Mouse (Mus musculus) adrenal gland, adult 18-20 months (tissue): Measurements from ENCODE around the gene Hfe2. TPM values are rescaled to one million over a fixed set of nuclear protein-coding genes. Genes with fewer than 3 reads are reported as not detected.
"Not testable (repeated sequence)": the region's sequence is repeated elsewhere in the genome, so short reads cannot be mapped to it uniquely, and the experiment has no call there.

Experiments used
- DNase-seq, 2 experiments: peaks; one replicate each; pipeline ENCODE4 v3.0.0; 2021 to 2022; ENCODE audit warnings: low spot score in 2 of 2
- long read RNA-seq, 2 experiments: library from polyadenylated mRNA; stranded (forward); transcript quantifications; one replicate each; pipeline ENCODE4 v2.0.0; 2021
- total RNA-seq, 2 experiments: library from RNA; stranded (reverse); gene quantifications; 1 replicate in 1 of 2; 2 replicates in 1 of 2; pipeline ENCODE4 v1.2.3; 2021

Hfe2 gene
- total RNA-seq: under 1 TPM in 1 of 2 experiments, not detected in 1; 0.42 TPM
- long read RNA-seq, experiment 1: 0 reads
- long read RNA-seq, experiment 2, partial matches to known transcripts: 1 of 4 reads
- long read RNA-seq, experiment 2, other reads (novel, unspliced or antisense): 2 of 4 reads

DNA sequence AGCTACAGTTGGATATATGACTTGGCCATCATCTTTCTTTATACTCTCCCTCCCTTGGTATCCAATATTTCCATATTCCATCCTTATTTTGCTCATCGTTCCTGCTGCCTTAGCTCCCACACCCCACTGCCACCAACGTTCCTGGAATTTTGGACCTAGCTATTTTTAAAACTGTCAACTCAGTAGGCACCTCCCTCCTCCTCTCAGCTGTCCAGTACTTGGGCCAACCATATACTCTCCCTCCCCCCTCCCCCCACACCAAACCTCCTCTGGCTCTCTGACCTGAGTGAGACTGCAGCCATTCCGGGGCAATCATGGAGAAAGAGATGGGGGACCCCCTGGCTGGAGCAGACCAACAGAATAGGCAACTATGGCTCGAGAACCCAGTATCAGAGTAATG, at the start of gene Hfe2:
Gene Hfe2, plus strand, starts transcription at position 259 of the 400 bp plus-strand sequence.
- no peak for DNase-seq

DNA sequence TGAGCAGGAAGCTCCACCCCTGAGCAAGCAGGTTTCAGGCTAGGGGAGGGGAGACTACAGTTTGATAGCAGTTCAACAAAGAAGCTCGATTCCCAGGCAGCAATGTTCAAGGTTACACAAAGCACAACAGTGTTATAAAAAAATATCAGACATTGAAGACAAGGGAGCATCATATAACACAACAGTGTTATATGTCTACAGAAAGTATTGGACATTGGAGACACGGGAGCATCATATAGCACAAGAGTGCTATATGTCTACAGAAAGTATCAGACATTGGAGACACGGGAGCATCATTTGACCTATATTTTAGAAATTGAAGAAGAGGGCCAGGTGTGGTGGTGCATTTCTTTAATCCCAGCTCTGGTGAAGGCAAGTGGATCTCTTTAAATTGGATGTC, 47.9 kb upstream of the Hfe2 start:
- DNase-seq: no peak

DNA sequence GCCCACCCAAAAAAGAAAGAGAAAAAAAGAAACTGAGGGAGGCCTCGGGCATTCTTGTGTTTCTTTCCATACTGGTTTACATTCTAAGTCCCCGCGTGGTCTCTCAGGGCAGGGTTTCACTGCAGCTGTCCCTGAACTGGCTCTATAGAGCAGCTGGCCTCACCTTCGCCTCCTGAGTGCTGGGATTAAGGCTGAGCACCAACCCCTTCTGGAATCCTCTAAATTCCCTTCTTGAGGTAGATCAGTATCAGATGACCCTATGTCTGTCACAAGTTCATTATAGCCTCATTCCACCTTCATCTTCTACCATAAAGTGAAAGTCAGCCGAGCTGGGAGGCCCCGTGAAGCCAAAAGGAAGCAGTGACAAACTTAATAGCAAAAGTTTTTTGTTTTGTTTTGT, 47.4 kb upstream of the Hfe2 start:
- no peak for DNase-seq

DNA sequence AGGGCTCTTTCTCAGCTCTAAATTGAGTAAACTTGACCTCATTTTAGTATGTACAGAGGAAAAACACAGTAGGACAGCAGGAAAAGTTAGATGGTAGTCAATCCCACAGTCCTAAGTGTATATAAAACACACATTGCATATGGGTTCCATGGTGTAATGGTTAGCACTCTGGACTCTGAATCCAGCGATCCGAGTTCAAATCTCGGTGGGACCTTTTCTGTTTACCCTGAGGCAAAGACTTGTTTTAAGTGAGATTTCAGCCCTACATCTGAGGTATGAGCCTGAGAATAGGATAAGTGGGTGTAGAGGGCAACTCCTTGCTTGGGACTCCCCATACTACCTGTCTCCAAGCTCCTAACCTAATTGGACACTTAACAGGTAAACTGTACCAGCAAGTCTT, 45.7 kb upstream of the Hfe2 start:
- no peak for DNase-seq

DNA sequence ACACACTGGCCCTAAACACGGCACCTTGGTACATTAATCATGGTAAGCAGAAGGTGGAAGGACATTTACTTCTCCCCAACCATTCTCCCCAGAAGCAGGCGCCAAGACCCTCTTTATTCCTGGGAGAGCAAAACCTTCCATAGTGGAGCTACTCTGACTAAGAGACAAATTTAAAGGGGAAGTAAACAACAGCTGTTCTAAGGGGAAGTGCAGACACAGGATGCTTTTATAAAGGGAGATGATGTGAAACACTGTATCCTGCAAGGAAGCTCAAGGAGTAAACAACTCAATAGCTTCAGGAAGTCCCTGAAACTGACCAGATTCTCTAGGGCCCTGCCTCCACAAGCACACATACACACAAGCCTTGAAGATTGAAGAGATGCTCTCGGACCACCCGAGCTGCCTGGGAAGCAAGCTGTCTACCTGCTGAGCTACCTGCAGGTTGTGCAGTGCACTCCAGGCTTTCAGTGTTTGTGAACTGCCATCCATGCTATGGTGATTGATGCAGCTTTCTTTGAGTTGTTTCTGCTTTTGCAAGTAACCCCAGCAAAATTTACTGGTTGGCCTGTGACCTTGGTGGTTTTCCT, 44.2 kb upstream of the Hfe2 start:
- no peak for DNase-seq

DNA sequence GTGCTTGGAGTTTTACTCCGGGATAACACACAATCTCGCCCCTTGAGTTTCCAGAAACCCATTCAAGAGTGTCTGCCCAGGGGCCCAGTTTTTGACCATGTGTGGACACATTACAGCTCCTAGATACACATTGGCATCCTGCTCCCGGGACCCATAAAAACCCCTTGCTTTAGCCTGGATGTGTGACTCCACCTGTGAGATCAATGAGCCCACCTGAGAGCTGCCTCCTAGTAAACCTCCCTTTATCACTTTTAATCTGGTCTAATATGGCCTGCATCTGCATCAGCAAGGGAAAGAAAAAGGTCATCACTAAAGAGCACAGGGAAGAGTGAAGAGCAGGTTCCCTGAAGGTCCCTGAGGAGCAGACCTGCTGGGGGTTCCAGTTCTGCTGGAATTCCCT, 43.1 kb upstream of the Hfe2 start:
- DNase-seq: no peak

DNA sequence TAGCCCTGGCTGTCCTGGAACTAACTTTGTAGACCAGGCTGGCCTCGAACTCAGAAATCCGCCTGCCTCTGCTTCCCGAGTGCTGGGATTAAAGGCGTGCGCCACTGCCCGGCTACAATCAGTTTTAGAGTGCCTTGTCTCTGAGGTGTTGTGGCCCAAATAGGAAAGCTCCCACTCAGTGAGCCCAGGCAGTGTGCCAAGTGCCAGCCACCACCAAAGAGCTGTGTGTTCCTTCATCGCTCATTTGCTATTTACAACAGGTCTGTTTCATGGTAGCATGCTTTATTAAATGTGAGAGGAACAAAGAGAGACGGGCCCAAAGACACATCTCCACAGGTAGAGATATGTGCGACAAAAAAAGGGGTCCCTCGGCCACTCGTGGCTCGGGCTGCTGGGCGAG, 42.5 kb upstream of the Hfe2 start:
- DNase-seq: no peak

DNA sequence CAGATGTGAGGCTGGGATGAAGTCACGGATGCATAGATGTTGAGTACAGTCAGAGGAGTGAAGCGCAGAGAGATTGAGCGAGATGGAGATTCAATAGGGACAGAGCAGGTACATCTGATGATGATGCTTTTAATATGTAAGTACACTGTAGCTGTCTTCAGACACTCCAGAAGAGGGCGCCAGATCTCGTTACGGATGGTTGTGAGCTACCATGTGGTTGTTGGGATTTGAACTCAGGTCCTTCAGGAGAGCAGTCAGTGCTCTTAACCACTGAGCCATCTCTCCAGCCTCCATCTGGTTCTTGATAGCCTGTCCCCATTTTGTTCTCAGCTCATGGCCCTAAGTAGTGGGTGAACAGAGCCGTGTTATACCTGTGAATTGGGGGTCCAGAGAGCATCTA, 41.9 kb upstream of the Hfe2 start:
- not testable (repeated sequence) for DNase-seq

DNA sequence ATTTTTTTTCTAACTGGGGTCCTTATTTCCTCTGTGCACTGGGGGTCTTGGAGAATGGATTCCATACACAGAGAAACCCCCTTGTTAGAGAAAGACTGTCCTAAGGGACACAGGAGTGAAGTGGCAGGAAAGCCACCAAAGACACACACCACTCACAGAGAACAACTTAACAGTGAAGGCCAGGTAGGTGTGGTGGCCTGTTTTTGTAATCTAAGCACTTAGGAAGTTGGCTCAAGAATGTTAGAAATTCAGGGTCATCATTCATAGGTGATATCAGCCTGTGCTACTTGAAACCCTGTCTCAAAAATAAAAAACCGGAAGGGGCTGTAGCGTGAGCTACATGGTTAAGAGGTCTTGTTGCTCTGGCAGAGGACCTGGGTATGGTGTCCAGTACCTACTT, 41.0 kb upstream of the Hfe2 start:
- no peak for DNase-seq

DNA sequence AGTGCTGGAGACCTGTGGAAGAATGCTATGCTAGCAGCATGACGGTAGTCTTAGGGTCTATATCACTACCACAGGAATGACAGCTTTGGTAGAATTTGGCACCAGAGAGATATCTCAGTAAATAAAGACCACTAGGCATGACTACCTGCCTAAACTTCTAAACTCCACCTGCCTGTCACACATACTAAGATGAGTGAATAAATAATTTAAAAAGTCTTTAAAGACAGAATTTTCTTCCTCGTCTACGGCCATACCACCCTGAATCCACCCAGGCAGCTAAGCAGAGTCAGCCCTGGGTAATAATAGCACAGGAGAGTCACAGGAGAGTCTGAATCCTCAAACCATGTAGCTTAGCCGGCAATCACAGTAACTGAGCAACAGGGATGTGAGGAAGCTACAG, 40.1 kb upstream of the Hfe2 start:
- DNase-seq: no peak

DNA sequence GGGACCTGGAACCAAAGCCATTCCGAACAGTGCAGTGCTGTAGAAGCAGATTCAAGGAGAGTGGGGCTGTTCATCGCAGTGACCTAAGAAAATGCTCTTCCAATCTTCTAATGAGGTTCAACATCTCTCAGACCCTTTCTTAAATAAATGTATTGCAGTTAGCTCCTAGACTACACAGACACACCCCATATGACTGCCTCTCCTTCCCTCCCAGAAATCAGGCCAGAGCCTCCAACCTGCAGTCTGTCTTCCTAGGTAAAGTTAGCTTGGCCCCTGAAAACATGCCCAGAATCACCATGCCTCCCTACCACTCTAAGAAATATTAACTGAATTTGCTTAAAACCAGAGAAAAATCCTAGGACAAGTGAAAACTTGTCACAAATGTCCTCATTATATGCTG, 39.6 kb upstream of the Hfe2 start:
- DNase-seq: no peak

DNA sequence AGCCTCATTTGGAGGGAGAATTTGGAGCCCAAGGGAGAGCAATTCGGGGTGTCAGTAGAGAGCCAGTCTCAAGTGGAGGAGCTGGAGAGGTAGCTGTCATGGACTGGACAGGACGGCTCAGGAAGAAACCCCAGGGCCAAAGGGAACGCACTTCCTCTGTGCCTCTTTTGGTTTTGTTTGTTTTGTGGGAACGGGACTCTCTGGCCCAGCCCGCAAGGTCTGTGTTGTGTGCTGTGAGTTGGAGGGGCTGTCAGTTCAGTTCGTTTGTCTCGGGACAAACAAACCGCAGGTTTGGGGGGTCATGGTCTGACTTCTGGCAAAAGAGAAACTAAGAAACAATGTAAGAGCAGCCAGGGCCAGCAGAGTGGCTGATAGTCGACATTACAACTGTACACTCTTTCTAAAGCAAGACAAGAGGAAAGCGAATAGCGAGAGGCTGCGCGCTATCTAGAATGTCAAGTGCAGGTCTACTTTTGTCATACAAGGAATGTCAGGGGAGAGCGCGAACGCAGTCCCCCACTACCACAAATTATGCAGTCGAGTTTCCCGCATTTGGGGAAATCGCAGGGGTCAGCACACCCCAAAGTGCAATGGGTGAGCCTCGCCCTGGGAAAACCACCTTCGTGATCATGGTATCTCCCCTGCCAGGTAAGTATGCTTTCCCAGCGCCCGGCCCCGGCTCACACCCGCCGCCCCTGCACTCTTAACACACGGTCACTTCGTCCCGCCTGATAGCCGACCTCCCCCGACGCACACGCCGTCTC, 38.7 kb upstream of the Hfe2 start:
- not testable (repeated sequence) for DNase-seq

DNA sequence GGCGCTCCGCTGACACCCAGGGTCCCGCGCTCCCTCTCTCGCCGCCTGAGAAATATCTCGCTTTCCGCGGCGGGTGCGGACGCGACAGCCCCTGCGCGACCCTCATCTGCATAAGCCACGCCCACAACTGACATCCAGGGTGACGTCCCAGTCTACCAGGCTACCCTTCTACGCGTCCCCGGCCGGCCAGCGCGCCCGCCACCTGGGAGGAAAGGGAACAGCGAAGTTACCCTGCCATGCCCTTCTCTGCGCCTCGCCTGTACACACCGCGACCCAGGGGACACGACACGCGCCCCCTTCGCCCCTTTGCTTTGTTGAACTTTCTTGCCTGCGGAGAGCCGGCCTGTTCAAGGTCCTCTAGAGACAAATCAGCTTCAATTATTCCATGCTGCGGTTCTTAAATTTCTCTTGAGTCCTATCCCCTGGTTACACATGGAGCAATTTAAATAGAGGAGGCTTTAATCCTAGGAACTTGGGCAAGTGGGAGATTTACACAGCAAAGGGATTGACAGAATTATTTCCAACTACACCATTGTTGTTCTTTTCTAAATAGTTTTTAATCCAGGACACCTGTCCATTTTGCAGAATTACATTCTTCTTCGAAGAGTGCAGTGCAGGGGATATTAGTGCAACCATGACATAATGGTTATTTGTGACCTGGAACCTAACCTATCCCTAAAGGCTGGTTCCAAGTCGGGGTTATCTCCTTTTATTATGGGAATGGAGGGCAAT, 38.0 kb upstream of the Hfe2 start:
- DNase-seq: not testable (repeated sequence)

DNA sequence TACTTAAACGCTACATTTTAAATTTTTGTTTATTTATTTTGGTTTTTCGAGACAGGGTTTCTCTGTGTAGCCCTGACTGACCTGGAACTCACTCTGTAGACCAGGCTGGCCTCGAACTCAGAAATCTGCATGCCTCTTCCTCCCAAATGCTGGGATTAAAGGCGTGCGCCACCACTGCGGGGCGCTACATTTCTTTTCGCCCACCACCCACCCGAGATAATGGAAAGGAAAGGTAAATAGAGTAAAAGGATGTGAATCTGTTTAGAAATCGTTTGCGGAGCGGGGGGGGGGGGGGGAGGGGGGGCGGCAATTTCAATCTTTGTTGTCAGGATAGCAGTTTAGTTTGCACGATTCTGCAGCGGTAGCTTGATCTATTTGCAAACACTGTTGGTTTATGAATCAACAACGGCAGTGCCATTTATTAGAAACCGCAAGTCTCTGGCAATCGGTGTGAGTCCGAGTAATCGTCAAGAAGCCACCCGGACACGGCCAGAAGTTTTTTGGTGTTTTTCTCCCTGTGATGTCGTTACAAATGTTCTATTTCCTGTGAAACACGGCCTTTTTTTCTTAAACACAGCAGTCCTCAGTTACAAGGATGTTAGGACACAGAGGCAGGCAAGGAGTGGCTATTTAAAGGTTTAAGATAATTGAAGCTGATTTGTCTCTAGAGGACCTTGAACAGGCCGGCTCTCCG, 37.2 kb upstream of the Hfe2 start:
- no peak for DNase-seq

DNA sequence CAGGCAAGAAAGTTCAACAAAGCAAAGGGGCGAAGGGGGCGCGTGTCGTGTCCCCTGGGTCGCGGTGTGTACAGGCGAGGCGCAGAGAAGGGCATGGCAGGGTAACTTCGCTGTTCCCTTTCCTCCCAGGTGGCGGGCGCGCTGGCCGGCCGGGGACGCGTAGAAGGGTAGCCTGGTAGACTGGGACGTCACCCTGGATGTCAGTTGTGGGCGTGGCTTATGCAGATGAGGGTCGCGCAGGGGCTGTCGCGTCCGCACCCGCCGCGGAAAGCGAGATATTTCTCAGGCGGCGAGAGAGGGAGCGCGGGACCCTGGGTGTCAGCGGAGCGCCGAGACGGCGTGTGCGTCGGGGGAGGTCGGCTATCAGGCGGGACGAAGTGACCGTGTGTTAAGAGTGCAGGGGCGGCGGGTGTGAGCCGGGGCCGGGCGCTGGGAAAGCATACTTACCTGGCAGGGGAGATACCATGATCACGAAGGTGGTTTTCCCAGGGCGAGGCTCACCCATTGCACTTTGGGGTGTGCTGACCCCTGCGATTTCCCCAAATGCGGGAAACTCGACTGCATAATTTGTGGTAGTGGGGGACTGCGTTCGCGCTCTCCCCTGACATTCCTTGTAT, 36.6 kb upstream of the Hfe2 start:
- not testable (repeated sequence) for DNase-seq

DNA sequence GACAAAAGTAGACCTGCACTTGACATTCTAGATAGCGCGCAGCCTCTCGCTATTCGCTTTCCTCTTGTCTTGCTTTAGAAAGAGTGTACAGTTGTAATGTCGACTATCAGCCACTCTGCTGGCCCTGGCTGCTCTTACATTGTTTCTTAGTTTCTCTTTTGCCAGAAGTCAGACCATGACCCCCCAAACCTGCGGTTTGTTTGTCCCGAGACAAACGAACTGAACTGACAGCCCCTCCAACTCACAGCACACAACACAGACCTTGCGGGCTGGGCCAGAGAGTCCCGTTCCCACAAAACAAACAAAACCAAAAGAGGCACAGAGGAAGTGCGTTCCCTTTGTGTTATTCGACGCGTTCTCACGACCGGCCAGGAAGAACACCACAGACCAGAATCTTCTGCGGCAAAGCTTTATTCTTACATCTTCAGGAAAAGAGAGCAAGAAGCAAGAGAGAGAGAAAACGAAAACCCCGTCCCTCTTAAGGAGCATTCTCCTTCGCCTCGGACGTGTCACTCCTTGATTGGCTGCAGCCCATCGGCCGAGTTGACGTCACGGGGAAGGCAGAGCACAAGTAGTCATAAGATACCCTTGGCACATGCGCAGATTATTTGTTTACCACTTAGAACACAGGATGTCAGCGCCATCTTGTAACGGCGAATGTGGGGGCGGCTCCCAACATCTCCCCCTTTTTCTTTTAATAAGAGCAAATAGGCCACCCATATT, 35.9 kb upstream of the Hfe2 start:
- DNase-seq: not testable (repeated sequence)

DNA sequence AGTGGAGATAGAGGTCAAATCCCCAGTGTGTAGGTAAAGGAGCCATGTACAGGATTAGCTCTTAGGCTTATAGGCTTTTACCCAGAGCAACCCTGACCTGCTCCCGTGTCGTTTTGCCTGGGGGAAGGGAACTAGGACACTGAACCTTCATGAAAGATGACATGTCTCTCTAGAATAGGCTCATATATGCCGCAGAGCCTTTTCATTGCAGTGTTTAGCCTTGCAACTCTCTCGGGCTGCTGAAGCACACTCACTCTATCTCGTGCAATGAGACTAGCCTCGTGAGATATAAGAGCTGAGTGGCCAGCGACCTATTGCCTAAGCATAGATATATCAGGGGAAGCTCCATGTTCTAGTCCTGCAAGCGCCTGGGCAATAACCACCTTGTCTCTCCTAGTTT, 35.3 kb upstream of the Hfe2 start:
- DNase-seq: not testable (repeated sequence)

DNA sequence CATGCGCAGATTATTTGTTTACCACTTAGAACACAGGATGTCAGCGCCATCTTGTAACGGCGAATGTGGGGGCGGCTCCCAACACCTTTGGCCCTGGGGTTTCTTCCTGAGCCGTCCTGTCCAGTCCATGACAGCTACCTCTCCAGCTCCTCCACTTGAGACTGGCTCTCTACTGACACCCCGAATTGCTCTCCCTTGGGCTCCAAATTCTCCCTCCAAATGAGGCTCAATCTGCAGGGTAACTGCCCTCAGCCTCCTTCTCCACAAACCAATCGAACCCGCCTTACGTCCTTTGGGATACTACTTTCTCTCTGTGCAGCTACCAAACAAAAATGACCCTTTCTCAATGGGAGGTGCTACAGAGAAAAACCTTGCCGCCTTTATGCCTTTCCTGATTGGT, 30.5 kb upstream of the Hfe2 start:
- not testable (repeated sequence) for DNase-seq

DNA sequence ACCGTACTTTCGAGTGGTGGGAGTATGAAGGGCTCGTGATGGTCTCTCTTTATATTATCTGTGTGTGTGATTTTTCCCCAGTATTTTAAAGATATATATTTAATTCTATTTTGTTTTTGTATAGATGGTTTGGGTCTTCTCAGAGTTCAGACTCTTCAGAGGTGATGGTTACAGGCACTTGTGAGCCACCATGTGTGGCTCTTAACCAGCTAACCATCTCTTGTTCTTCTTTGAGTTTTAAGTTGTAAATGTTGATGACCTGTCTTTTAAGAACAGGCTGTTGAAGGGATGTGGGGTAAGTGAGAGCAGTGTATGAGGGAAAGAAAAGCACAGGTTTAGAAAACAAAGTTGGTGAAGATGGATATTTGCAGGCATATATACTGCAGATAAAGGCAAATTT, 30.1 kb upstream of the Hfe2 start:
- no peak for DNase-seq

DNA sequence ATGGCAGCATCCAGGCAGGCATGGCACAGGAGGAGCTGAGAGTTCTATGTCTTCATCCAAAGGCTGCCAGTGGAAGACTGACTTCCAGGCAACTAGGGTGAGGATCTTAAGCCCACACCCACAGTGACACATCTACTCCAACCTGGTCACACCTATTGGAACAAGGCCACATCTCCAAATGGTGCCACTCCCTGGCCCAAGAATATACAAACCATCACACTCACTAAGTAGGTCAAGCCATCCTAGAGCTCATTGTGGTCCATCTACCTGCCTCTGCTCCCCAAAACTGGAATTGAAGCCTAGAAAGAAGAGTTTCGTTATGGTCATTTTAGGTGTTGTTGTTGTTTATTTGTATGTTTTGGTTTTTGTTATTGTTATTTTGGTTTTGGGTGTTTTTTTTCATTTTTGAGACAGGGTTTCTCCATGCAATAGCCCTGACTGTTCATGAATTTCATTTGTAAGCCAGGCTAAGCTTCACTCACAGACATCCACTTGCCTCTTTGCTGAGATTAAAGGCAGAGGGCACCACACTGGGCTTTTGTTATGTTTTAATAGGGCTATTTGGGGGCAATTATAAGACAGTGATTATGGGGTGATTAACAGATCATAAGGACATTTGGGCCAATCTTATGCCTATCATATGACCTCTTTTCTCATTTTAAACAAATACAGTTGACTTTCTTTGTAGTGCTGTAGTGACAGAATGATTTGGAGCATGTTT, 29.3 kb upstream of the Hfe2 start:
- DNase-seq: no peak
